Mouse (Mus musculus) forebrain, postnatal 0 days (tissue): ENCODE results near the gene Efna5. TPM values are rescaled to one million over a fixed set of nuclear protein-coding genes. Genes with fewer than 3 reads are reported as not detected.

ENCODE experiments used
- ATAC-seq: fragments of 200-750 bp; cut with Nextera tagmentation; 2 replicates; pipeline ENCODE4 v1.8.0; 2017; ENCODE audit warnings: mild to moderate bottlenecking, moderate library complexity
- DNase-seq: peaks from one replicate; pipeline ENCODE4 v3.0.0-alpha.2; 2015
- H3K27ac ChIP-seq: fragments of 300-500 bp; sonication (generic); 2 replicates; pipeline ENCODE4 v1.5.1; 2014; ENCODE audit warnings: low read depth, mild to moderate bottlenecking, antibody characterized with exemption, low read length, moderate library complexity, mixed read lengths
- H3K27me3 ChIP-seq: fragments of 300-500 bp; sonication (generic); 2 replicates; pipeline ENCODE4 v1.6.1; 2014; ENCODE audit warnings: mild to moderate bottlenecking, low read length, mixed read lengths; ENCODE audit not compliant: insufficient read depth
- H3K36me3 ChIP-seq: fragments of 300-500 bp; sonication (generic); 2 replicates; pipeline ENCODE4 v1.6.1; 2014; ENCODE audit warnings: mild to moderate bottlenecking, moderate library complexity; ENCODE audit not compliant: insufficient read depth
- H3K4me1 ChIP-seq: fragments of 300-500 bp; sonication (generic); 2 replicates; pipeline ENCODE4 v1.6.1; 2014; ENCODE audit warnings: antibody characterized with exemption; ENCODE audit not compliant: insufficient read depth
- H3K4me2 ChIP-seq: fragments of 300-500 bp; sonication (generic); 2 replicates; pipeline ENCODE4 v1.6.1; 2014; ENCODE audit warnings: low read depth, mild to moderate bottlenecking, moderate library complexity
- H3K4me3 ChIP-seq: fragments of 300-500 bp; sonication (generic); 2 replicates; pipeline ENCODE4 v1.5.1; 2014; ENCODE audit warnings: low read depth, low read length, mixed read lengths
- H3K9ac ChIP-seq: fragments of 300-500 bp; sonication (generic); 2 replicates; pipeline ENCODE4 v1.6.1; 2014; ENCODE audit warnings: mild to moderate bottlenecking
- H3K9me3 ChIP-seq: fragments of 300-500 bp; sonication (generic); 2 replicates; pipeline ENCODE4 v1.6.1; 2016; ENCODE audit warnings: low read length
- CTCF ChIP-seq: sonication (generic); IDR thresholded peaks from 2 replicates; pipeline ENCODE4 v1.5.1; 2016; ENCODE audit warnings: antibody characterized with exemption, control low read depth, low read depth
- whole genome bisulfite sequencing: fragments of 180-500 bp; shearing (Covaris S2); extraction: QIAGEN DNeasy Blood & Tissue Kit; methylation state at CpG from one replicate; pipeline ENCODE4 v1.1.7; 2014; 5-methylcytosine and 5-hydroxymethylcytosine counted together
- polyA plus RNA-seq: library from polyadenylated mRNA; unstranded; fragments of >200 nt; fragmentation: Nextera tagmentation; extraction: Ambion mirVana; gene quantifications from 2 replicates; pipeline ENCODE4 v1.2.1, GENCODE M21; 2015
- total RNA-seq: library from RNA; depleted of rRNA; stranded (reverse); fragments of >200 nt; gene quantifications from 2 replicates; pipeline ENCODE4 v1.2.3, GENCODE M21; 2014

The Efna5 gene
- total and polyA plus RNA-seq, 2 experiments from 2014 or later, result 7.0 to 27.0 TPM

DNA sequence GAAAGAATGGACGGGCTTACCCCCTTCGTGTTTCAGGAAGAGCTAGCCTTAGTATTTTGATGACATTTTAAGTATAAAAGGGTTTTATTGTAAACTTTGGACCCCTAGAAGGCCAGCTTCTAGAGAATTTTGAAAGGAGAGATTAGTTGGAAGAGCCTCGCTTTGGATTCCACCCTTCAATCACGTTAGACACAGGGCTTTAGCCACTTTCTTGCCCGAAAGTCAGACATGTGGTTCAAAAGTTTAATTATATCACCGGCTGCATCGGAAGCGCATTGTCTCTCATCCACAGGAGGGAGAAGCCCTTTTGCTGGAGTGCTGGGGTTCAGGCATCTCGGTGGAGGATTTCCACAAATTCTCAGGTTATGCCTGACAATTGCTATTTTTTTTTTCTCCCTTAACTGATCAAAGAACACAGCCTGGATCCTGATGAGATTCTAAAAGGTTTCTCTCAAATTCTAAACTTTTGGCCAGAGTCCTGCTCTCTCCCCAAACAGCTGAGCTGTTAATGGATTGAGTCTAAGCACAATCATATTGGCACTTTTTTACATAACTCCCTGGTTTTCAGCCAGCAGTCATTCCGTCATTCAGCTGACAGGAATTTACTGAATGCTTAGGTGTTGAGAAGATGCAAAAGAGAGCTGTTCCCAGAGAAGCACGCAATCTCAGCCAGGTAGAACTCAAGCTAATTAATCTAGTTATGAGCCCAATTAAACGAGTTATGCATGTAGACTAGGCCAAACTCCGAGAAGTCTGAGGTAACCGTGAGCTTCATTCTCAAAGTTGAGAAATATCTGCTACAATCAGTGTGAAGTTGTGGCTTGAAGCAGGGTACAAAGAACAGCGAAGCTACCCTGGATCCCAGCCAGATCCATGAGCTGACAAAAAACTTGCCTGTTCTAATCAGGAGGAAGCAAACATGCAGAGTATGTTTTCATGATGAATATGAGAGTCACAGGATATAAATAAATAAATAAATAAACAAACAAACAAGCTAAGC, 91.5 kb downstream of the Efna5 start:
- Histone ChIP-seq H3K27ac (no peak overlapping the region), H3K4me2 (peak overlapping the region; percentile 1; the same call in 1 of the 2 replicates), H3K9ac (no peak overlapping the region), H3K4me1 (0 out of 2 replicates have a peak, but pooled peaks cover 5% of the 10 kb centered on the region), H3K4me3 (no peak overlapping the region), H3K36me3 (no peaks in the 10 kb centered on the region), H3K27me3 (no peaks in the 10 kb centered on the region), H3K9me3 (no peaks in the 10 kb centered on the region)
- no peak for TF ChIP-seq CTCF
- DNase-seq (no peak), ATAC-seq (no peak)
- WGBS, result 14% methylated on average over 15 of the region's 15 CpGs

DNA sequence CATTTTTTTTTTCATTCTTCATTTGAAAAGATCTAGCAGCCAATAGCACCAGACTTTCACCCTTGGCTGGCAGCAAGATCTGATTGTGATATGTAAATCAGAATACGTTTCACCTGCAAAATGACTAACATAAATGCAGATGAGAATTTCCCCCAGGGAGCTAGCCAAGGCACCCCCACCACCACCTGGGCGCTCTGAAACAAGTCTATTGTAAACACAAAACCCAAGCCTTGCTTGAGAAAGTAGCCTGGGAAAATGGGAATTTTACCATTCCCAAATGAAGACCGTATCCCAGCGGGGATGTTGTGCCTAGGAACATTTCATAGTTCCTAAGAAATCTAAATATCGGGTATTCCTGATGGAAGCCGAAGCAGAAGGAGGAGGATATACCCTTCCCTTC, 92.3 kb downstream of the Efna5 start:
- Histone ChIP-seq H3K4me3 (no peak overlapping the region), H3K27ac (no peak overlapping the region), H3K9me3 (no peaks in the 10 kb centered on the region), H3K36me3 (no peaks in the 10 kb centered on the region), H3K27me3 (no peaks in the 10 kb centered on the region), H3K9ac (no peak overlapping the region), H3K4me1 (0 out of 2 replicates have a peak, but pooled peaks cover 5% of the 10 kb centered on the region), H3K4me2 (peak overlapping the region; percentile 1; the same call in 1 of the 2 replicates)
- no peak for TF ChIP-seq CTCF
- ATAC-seq (no peak), DNase-seq (no peak)
- WGBS, result 18% methylated on average over 6 of the region's 6 CpGs

DNA sequence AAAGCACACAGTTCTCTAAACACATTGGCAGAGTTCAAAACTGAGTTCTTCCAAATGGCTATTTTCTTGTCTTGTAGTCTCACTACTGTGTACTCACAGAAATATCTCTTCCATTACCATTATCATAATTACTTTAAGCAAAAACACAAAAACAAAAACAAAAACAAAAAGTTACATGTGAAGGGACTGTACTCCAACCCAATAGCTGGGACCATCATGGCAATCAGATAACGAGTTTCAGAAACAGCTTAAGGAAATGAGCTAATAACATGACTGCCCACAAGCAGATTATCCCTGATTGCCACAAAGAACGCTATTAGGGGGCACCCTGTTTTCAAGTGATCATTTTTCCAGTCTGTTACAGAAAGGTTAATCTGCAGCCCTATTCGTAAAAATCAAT, 93.3 kb downstream of the Efna5 start:
- no peak overlapping the region for H3K9ac ChIP-seq
- DNase-seq, result no peak
- H3K27me3 ChIP-seq, result no peaks in the 10 kb centered on the region
- TF ChIP-seq CTCF, result no peak
- 31% methylated on average over 3 of the region's 3 CpGs for WGBS
- H3K36me3 ChIP-seq, result no peaks in the 10 kb centered on the region
- H3K4me2 ChIP-seq, result no peak overlapping the region
- H3K4me3 ChIP-seq, result no peak overlapping the region
- no peak for ATAC-seq
- H3K9me3 ChIP-seq, result no peaks in the 10 kb centered on the region
- 0 out of 2 replicates have a peak, but pooled peaks cover 5% of the 10 kb centered on the region for H3K4me1 ChIP-seq
- H3K27ac ChIP-seq, result no peak overlapping the region

DNA sequence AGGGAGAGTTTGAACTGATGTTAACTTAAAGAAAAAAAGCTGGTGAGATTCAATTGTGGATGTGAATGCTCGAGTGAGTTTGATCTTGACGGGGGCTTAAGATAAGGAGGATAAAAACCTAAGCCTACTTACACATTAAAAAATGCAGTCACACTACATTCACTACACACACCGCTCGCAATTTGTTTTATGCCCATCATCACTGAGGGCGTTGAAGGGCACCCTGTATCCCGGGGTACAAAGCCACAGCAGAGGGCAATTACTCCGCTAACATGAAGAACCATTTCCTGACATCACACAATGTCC, 94.6 kb downstream of the Efna5 start:
- no peak overlapping the region for H3K4me3 ChIP-seq
- TF ChIP-seq CTCF, result no peak
- ATAC-seq (no peak), DNase-seq (no peak)
- WGBS, result 35% methylated on average over 7 of the region's 7 CpGs
- no peaks in the 10 kb centered on the region for H3K36me3 ChIP-seq
- H3K27me3 ChIP-seq, result no peaks in the 10 kb centered on the region
- no peak overlapping the region for H3K9ac ChIP-seq
- H3K9me3 ChIP-seq, result no peaks in the 10 kb centered on the region
- 0 out of 2 replicates have a peak, but pooled peaks cover 5% of the 10 kb centered on the region for H3K4me1 ChIP-seq
- H3K27ac ChIP-seq, result no peak overlapping the region
- H3K4me2 ChIP-seq, result no peak overlapping the region

DNA sequence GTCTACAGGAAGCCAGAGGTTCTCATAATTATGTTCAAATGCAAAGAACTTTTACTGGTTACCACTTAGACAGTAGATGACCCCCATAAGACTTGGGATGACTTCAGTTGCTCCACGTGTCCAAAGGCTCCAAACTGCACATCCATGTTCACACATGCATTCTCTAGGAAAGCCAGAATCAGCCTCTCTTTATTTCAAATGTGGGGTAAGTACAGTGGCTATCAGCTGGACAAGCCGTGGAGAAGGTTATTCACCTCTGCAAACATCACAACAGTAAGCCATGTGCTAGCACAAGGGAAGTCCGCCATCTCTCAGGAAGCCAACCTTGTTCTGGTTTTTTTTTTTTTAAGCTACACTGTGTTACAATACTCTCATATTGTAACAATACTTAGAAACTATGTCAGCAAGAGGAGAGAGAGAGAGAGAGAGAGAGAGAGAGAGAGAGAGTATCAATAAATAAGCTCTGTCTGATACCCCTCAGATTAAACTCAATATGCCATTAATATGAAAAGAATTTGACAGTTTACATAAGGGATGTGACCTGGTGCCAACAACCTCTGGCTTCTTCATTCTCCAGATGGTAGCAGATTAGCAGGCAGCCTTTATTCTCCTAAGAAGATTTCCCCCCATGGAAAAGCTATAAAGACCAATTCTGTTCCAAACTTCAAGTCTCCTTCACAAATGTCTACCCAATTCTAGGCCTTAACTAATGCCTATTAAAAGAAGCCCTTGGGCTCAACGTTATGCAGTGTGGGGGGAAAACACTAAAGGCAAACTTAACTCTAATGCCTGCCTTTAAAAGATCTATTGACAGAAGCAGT, 95.1 kb downstream of the Efna5 start:
- WGBS, result 59% methylated on average over 4 of the region's 4 CpGs
- H3K27me3 ChIP-seq, result no peaks in the 10 kb centered on the region
- ATAC-seq, result no peak

DNA sequence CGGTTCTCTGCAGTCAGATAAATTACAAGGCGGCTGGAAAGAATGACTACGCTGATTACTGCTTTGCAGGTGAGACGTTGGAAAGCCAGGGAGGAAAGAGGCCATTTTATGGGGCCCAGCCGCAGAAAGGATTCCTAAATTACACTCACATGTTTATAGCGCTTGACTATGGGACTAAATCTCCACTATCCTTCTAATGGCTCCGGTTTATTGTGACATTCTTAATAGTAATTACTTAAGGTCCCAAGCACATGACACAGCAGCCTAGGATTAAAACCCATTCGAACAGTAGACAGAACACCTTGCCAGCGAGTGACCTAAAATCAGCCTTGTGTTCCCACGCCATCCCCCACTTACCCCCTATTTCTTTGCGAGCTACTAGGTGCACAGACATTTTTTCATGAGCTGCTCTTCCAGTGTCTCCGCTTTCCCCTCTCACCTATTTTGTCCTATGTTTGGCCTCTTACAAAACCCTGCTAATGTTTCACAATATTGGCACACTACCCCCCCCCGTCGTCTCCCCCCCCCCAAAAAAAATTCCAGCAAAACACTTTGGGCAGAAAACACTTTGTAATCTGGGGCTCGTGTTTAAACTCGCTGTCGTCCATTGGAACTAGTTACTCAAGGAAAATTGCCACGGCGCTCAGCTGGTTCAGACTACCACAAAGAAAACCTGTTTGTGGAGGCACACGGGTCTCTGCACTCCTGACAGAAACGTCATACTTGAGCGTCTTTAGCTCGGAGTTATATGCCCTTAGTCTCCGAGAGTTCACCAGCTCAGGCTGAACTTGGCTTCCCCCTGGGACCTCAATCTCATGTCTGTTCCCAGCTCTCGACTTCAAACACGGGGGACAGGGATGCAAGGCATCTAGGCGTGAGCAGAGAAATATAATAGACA, 96.6 kb downstream of the Efna5 start:
- Histone ChIP-seq H3K9ac (0 out of 2 replicates have a peak overlapping the region, but pooled peaks have one; percentile 29), H3K9me3 (no peaks in the 10 kb centered on the region)

More for the DNA sequence above, 95.1 kb downstream of the Efna5 start:
- no peak overlapping the region for H3K9ac ChIP-seq
- no peak for TF ChIP-seq CTCF
- 0 out of 2 replicates have a peak, but pooled peaks cover 5% of the 10 kb centered on the region for H3K4me1 ChIP-seq
- H3K9me3 ChIP-seq, result no peaks in the 10 kb centered on the region
- no peak for DNase-seq
- H3K4me2 ChIP-seq, result no peak overlapping the region
- H3K27ac ChIP-seq, result no peak overlapping the region
- no peaks in the 10 kb centered on the region for H3K36me3 ChIP-seq
- no peak overlapping the region for H3K4me3 ChIP-seq

More for the DNA sequence above, 96.6 kb downstream of the Efna5 start:
- no peak overlapping the region for H3K27ac ChIP-seq
- H3K27me3 ChIP-seq, result no peaks in the 10 kb centered on the region
- peak overlapping the region; percentile 29 for H3K4me3 ChIP-seq
- DNase-seq (peak; percentile 33), ATAC-seq (peak; percentile 38; the same call in 1 of the 2 replicates)
- no peak for TF ChIP-seq CTCF
- 22% methylated on average over 27 of the region's 27 CpGs for WGBS
- peak overlapping the region; percentile 49 for H3K4me2 ChIP-seq
- no peaks in the 10 kb centered on the region for H3K36me3 ChIP-seq
- 0 out of 2 replicates have a peak, but pooled peaks cover 5% of the 10 kb centered on the region for H3K4me1 ChIP-seq
